Mouse (Mus musculus) lung, postnatal 0 days (tissue): ENCODE results near the gene Hcn2.

Experiments
- CTCF ChIP-seq: IDR thresholded peaks from 2 replicates; pipeline ENCODE4 v1.5.1; 2016; ENCODE audit warnings: antibody characterized with exemption, mild to moderate bottlenecking
- EP300 ChIP-seq: IDR thresholded peaks from 2 replicates; pipeline ENCODE4 v1.6.1; 2016; ENCODE audit warnings: antibody characterized with exemption, mild to moderate bottlenecking, control low read depth

- no peak for TF ChIP-seq CTCF
- TF ChIP-seq EP300: no peak
These were observed 40.2 kb downstream of the Hcn2 start for GRCm38 (mm10) chr10:79756660-79757059.
